Mouse (Mus musculus): ENCODE measurements around the gene Ffar4.

The Ffar4 gene

DNA sequence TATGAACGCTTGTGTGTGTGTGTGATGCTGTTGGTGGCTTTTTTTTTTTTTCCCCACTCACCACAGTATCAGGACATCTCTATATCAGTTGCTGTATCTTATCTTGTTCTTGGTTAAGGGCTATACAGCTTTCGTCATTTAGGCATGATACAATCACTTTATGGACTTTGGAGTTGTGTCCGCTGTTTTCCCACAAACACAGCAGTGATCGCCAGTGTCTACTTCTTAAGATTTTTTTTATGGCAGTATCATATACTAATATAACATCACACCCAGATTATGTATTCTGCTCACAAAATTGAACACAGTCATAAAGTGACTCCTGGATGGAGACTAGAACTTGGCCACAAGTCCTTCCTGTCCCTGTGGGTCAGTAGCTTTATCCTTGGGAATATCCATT, 11.0 kb downstream of the Ffar4 start:
- DNase-seq (ENCODE audit: low read depth, low spot score): no peak

DNA sequence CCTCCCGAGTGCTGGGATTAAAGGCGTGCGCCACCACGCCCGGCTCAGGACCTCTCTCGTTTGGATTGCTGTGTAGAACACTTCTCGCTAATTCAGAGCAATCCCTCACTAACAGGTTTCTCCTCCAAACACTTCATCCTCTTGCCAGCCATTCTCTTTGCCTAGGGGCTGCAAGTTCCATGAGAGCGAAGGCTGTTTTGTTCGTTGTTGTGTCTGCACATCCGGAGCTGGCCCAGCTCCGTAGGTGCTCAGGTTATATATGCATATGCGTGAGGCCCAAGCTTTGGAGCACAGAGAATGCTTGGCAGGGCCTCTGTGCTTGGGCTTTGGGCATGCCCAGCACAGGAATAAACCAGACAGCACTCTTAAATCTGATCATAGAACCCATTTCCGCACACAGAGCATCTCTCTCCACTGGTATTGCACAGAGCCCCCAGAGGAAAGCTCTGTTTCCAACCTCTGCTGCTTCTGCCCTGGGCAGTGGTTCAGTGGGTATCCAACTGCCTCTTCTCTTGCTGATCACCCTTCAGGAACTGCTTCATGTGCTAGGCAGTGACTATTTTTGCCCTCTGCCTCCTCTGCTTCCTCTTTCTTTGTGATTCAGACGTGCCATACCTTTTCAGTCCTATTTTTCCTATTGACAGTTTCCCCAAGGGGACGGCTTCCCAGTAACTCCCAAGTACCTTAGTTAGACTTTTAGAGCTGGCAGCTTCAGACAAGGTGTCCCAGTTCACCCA, 12.8 kb downstream of the Ffar4 start:
- DNase-seq (ENCODE audit: low read depth, low spot score): peak; percentile 56

DNA sequence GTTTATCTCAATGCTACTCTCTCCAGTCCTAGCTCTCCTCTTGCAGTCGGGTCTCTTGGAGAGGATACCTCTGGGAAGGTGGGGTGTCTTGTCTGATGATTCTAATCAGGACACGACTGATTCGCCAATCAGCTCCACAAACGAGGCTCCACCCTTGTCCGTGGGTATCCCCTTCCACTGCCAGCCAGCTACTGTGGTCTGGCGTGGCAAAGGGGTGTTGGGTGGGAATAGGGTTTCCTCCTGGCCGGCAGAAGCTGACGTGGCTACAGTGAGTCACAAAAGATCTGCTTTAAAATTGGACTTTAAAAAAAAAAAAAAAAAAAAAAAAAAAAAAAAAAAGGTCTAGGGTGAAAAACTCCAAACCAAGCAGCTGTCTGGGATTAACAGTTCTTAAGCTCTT, 14.2 kb downstream of the Ffar4 start:
- no peak for DNase-seq (ENCODE audit: low read depth, low spot score)

DNA sequence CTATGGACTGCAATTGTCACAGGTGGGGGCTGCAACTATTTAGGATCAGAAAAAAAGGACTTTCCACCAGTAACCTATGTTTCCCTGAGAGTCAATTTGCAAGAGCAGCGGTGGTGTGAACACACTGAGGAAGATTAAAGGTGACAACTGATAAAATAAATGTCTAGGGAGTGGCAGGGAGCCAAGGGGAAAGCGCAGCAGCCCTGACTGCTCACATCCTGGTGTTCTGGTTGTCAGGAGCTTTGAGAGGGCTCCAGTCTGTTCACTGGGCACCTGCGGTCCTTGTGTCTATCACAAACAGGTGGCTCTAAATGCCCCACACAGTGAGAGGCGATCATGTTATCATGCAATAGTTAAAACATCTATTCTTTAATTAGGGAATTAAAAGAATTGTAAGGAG, 15.7 kb downstream of the Ffar4 start:
- DNase-seq (ENCODE audit: low read depth, low spot score): no peak

DNA sequence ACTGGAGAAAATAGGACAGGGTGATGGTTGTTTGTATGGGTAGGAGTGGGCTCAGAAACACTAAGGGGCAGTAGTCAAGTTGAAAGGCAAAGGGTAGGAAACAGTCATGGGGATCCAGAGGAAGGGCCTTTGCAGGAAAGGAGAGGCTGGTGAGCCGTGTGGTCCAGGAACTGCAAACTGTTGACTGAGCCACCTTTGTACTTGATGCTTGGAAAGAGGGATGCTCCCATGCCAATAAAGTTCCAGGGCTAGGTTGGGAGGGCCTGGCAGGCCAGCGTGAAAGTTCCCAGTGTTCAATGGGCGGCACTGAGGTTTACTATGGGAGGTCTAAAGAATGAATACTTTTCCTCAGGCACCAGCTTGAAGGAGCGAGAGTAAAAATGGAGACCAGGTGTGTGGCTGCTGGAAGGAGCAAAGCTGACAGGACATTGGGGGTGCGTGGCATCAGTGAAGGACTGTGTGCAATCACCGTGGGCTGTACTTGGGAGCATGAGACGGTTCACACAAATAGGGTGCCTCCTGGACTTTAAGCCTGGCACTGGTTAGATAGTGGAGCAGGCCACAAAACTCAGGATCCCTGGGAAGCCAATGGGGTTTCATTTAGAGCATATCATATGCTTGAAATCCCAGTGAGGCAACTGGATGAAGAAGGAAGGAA, 18.1 kb downstream of the Ffar4 start:
- no peak for DNase-seq (ENCODE audit: low read depth, low spot score)

DNA sequence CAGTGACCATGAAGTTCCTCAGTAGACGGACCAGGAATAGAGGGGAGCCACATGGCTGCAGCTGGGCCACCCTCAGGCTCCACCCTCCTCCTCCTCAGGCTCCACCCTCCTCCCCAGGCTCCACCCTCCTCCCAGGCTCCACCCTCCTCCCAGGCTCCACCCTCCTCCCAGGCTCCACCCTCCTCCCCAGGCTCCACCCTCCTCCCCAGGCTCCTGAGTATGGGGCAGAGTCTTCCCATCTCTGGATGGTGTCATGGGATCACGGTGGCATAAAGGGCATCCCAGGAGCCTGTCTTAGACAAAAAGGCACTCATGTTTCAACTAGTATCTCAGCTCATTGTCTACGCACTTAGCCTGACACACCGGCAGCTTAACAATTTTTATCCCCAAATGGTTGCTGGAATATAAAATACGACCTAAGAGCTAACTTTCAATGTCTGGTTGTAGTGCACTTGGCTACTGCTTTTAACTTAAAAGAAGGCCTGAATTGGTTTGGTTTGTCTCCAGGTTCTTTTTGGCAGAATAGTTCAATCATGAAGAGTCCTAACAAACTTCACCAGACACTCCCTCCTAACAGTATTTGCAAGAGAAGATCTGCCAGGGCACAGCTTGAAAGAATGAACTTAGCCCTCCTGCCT, 23.4 kb downstream of the Ffar4 start:
- DNase-seq (ENCODE audit: low read depth, low spot score): peak; percentile 52

DNA sequence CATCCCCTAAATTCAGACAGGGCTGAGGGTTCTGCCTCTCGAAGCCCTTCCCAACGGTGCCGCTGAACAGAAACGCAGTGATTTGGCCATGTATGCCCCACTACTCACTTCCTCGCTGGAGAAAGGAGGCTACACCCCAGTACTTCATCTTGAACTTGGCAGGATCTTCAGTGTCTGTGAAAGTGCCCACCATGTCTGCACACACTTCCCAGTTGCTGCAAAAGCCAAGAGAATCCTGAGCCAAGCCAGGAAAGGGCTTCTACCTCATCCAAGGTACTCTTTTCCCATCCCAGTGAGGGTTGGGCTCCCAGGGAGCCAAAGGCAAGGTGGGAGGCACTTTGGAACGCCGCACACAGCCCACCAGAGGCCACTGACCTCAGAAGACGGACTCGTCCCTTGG, 27.1 kb downstream of the Ffar4 start:
- no peak for DNase-seq (ENCODE audit: low read depth, low spot score)

DNA sequence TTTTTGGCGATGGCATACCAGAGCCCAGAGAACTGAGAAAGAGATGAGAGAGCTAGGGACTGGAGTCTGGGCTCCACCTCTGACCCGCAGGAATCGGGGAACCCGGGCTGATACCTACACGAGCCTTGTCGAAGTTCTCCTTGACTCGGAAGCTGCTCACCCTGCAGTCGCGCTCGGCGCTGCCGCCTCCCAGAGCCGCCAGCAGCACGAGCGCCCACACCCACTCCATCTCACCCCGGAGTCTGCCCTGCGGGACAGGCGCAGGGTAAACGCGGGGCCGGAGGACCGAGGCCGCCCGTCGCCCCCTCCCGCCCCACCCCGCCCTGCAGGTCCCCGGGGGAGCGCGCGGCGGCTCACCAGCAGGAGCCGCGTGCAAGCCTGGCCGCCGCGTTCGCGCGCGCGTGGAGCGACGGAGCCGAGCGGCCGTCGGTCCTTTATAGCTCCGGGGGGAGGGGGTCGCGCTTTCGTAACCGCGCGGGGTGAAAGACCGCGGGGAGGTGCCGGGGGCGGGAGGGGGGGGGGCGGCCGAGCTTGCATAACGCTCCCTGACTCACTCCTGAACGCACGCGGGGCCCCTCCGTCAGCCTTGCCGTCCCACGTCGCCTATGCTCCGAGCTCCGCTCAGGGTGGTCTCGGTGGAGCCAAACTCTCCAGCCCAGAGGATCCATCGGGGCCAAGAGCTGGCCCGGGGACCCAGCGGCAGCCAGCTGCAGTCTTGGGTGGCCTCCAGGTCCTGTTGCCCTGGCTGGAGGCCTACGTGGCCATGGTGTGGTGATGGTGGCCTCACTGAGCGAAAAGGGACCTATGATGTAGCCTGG, 27.7 kb downstream of the Ffar4 start:
- DNase-seq (ENCODE audit: low read depth, low spot score): peak; percentile 51

DNA sequence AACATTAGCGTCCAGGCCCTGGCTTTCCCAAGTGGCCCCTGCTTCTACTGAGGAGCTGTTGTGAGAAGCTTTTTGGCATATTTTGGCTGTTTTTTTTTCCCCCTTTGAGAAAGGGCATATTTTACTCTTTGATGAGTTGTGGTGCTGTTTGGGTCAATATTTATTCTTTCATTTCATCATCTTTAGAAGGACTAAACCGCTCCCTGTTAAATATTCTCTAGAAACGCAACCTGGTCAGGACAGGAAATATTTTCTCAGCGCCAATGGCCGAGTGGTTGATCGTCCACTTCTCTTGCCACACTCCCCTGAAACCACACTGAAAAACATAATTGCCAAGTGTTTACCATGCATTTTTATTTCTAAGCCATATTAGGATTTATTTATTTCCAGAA, 28.3 kb downstream of the Ffar4 start, which contains the start of gene Rbp4:
Rbp4 (minus strand) TSS at position 63 of the 392 bp plus-strand sequence.
- DNase-seq (ENCODE audit: low read depth, low spot score): no peak

DNA sequence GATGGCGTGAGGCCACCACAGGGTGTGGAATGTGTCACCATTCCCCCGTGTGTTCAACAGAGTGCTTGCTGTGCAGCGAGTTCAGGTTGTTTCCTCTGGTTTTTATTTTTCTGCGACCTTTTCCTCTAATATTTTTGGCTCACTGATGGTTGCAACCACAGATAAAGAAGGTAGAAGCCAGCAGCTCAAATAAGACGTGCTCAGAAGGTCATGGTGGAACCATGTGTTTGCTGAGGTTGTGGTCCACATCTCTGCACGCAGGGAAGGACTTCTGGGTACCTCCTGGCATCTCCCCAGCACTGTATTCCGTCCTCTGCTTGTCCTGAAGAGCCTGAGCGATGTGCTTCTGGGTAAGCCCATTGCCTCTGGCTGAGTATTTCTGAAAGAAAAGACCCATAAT, 29.8 kb downstream of the Ffar4 start:
- no peak for DNase-seq (ENCODE audit: low read depth, low spot score)

DNA sequence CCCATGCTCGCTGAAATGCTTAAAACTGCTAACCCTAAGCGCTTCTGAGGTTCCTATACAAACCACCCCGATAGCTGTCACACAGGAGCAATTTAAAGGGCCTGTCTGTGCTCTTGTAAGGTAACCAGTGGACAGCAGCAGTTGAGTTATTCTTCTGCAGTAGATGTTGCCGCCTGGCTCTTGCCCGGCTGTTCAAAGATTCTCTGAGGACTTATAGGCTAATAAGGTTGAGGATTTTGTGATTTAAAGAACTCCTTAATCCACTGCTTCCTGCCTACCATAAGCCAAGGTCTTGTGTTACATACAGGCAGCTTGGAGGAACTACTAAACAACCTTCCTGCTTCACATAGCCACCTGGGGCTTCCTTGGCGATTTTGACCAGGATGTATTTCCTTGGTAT, 35.6 kb downstream of the Ffar4 start, which contains the start of gene Pde6c:
Pde6c (plus strand) TSS at position 301 of the 400 bp plus-strand sequence.
- no peak for DNase-seq (ENCODE audit: low read depth, low spot score)

DNA sequence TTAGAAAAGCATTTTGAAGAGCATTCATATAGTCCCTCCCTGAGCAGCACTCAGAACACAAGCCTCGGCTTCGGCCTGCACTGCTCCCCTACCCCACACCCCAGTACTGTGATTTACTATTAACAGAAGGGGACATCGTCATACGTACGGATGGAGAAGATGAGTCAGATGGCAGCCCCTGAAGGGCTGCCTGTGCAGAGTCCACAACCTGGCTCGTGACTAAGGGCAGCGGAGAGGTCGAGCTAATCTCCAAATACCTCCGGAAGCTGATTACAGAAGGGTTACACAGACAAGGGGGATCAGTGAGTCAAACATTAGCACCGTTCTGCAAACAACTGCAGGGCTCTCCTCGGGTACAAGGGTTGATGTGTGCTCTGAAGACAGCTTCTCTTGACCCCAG, 37.1 kb downstream of the Ffar4 start:
- DNase-seq (ENCODE audit: low read depth, low spot score): no peak

DNA sequence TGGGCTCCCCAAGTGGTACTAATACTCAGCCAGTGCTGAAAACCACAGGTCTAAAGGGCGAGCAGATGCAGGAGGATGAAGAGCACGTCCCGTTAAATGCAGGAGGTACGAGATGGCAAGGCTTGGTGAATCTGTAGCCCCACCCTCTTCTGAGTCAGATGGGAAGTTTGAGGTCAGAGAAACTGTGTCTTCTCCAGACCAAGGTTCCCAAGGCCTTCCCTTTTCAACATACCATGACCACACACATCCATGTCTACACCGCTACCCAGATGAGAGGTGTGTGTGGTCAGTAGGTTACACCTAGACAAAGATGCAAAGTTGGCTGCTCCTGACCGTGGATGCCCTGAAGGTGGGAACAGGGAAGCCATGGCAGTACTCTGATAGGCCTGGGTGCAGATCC, 37.9 kb downstream of the Ffar4 start:
- no peak for DNase-seq (ENCODE audit: low read depth, low spot score)

DNA sequence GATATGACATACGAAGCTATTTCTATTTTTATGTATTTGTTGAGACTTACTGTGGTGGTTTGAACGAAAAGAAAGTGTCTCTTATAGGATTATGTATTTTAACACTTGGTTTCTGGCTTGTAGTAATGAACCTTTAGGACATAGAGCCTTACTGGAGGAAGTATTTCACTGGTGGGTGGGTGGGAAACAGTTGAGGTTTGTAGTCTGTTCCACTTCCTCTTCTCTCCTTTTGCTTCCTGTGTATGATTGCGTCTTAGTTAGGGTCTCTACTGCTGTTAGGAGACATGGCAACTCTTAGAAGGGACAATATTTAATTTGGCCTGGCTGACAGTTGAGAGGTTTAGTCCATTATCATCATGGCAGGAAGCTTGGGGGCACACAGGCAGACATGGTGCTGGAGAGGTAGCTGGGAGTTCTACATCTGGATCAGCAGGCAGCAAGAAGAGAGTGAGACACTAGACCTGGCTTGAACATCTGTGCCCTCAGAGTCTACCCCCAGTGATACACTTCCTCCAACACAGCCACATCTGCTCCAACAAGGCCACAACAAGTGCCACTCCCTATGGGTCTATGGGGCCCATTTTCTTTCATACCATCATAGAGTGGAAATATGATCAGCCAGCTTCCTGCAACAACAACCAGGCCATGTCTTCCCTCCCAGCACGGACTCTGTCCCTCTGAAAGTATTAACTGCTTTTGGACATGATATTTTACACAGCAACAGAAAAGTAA, 46.8 kb downstream of the Ffar4 start:
- no peak for DNase-seq (ENCODE audit: low read depth, low spot score)

DNA sequence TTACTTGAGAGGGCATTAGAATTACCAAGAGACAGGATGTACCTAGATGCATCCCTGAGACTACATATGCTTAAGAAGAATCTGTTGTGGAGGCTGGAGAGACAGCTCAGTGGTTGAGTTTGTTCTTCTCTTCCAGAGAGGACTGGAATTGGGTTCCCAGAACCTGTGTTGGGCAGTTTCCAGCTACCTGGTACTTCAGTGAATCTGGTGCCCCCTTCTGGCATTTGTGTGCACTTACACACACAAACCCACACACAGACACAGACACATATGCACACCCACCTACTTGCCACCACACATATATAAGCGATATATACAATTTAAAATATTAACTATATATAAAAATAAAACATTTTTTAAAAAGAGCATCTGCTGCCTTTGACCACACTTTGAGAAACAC, 59.4 kb downstream of the Ffar4 start:
- peak; percentile 79 for DNase-seq (ENCODE audit: low read depth, low spot score)

DNA sequence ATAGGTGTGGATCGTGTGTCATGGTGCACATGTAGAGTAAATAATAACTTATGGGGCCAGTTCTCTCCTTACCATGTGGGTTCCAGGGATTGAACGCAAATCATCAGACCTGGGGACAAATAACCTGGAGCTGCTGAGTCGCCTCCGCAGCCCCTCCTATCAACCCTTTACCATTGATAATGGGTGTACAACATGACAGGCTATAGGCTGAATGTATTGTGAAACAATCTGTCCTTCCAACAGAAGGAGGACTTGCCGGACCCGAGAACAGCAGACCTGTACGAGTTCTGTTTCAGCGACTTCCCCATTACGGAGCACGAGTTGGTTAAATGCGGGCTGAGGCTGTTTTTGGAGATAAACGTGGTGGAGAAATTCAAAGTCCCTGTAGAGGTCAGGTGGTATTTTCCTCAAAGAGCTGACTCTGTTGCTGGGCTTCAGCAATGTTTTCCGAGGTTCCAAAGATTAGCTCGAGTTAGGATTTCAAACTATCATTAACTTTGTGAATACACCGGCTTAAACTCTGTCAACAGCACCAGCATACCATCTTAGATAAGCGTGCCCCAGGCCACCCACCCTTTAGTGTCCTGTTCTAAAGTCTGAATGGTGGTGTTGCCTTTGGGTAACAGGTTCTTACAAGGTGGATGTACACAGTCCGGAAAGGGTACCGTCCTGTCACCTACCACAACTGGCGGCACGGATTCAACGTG, 64.9 kb downstream of the Ffar4 start:
- DNase-seq (ENCODE audit: low read depth, low spot score): no peak

Data from R1 (cell line).